Mouse (Mus musculus) neutrophil, adult 5-6 weeks (primary cell): Measurements from ENCODE around the gene Gabbr2. TPM values are rescaled to one million over a fixed set of nuclear protein-coding genes. Genes with fewer than 3 reads are reported as not detected.

ENCODE experiments used
- ATAC-seq: fragments of 151-379, 151-347 bp; 2 replicates; pipeline ENCODE4 v1.8.0; 2017; ENCODE audit warnings: mild to moderate bottlenecking, moderate TSS enrichment; ENCODE audit not compliant: insufficient number of reproducible peaks, poor library complexity, low FRiP score, severe bottlenecking; ENCODE audit errors: extremely low read depth
- total RNA-seq: library from RNA; stranded (forward); fragments of 200-1000 nt; gene quantifications from 2 replicates; pipeline ENCODE4 v1.2.3, GENCODE M21; 2017

Gabbr2 gene
- total RNA-seq, 1 experiment from 2014 or later = not detected

DNA sequence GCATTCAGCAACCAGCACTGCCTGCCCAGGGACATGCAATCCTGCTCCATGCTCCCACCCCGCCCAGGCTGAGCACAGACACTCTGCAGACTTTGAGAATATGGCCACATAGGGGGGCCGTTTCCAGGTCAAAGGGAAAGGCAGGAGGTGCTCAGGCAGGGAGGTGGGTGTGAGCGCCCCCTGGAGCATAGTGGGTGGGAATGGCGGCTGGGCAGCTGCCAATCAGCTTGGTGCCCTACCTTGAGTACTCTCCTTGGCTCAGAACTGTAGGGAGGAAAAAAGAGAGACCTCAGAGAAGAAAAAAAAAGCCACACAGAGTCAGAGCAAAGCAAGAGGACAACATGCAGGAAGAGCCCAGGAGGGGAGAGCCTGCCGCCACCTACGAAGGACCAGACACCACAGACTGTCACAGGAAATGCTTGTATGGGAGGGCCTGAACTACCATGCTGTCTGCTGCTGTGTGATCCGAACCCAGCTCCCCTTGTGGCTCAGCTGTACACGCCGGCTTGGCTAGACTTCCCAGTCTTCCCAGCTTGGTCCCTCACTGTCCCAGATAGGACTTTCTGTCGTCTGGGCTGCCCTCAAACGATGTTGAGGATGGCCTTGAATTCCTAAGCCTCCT, 373.4 kb downstream of the Gabbr2 start:
- ATAC-seq = no peak

GRCm38 (mm10) chr4:46617408-46617807, 374.3 kb downstream of the Gabbr2 start:
- ATAC-seq = no peak

DNA sequence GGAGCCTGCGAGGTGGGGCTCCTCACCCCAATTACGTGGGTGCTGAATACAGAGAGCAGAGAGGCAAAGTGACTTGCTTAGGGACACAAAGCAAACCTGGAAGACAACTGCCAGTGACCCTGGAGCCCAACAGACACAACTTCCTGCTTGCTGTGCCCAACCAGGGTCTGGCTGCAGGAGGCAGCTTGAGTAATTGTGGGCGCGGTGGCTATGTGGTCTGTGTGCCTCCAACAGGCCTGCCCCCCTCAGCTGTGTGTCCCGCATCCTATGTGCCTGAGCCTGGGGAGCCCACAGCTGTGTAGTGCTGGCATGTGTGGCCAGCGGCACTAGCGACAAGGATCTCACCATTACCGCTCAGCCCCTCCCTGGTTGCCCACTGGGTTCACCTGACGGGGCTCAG, 377.0 kb downstream of the Gabbr2 start:
- peak; percentile 25 for ATAC-seq

- ATAC-seq = no peak
These were observed 378.1 kb downstream of the Gabbr2 start for GRCm38 (mm10) chr4:46613618-46614017.

Other genes with a start within 250 kb of the Gabbr2 start
- not detected in 2 replicates for gene Anks6, start 65.6 kb upstream of the Gabbr2 start, total RNA-seq
- gene Galnt12, start 100.0 kb upstream of the Gabbr2 start, total RNA-seq = 13.1 and 13.7 TPM in 2 replicates
- gene Col15a1, start 216.3 kb upstream of the Gabbr2 start, total RNA-seq = 0.25 TPM in 1 of 2 replicates, not detected in the other